In the genomic region with DNA sequence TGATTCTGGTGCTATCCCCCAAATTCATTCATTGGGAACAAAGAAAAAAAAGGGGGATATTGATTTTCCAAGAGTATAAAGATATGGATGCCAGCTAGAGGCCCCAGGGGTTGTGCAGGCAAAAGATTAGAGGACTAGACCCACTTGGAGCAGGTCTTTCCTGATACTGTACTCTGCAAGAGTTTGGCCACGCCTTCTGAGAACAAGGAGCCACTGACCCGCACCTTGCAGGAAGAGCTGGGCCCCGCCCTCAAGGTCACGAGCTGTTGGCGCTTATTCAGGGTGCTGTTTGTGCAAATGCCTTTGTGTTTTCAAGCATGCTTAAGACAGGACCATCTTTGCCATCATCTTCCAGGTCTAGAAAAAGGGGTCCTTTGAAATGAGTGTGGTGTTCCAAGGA, we compare ENCODE assay signal across 12 mouse cellular contexts. TPM values are rescaled to one million over a fixed set of nuclear protein-coding genes. Genes with fewer than 3 reads are reported as not detected.
DNase-seq lines count a peak whose midpoint lies in the region; ATAC-seq and TF ChIP-seq lines count a peak whose summit lies in the region.
"Had no signal": no experiment of that assay in that cellular context is flagged by ENCODE, and none has a peak within 500 bp of the region (broad histone marks: within the 10 kb centered on the region; RNA-seq: fewer than 3 reads in every experiment).

No protein-coding gene starts in this region.

- intact Hi-C loops in left cerebral cortex, postnatal 4 days (cut with DNase I): loop anchor here (5.0 kb wide), 1 partner anchor 122 kb away; no protein-coding TSS in a partner anchor
- intact Hi-C loops in left cerebral cortex, postnatal 14 days (cut with DNase I): loop anchor here (5.0 kb wide), 1 partner anchor 338 kb away; no protein-coding TSS in a partner anchor

- no peak overlapping the region for H3K4me3 ChIP-seq in forebrain, embryonic 13.5 days
- H3K4me3 ChIP-seq in liver, embryonic 13.5 days (replicated peaks): no peak overlapping the region
- H3K4me3 ChIP-seq in thymus, adult 2 months (ENCODE audit: control insufficient read depth, insufficient read depth, low read length): no peak overlapping the region
- H3K4me3 ChIP-seq: liver, embryonic 15.5 days had no signal

- H3K9ac ChIP-seq in forebrain, embryonic 13.5 days: no peak overlapping the region
- no peak overlapping the region for H3K9ac ChIP-seq in liver, embryonic 13.5 days
- H3K9ac ChIP-seq: liver, embryonic 15.5 days had no signal

- TF ChIP-seq POLR2A in thymus, adult 2 months (IDR thresholded peaks at IDR 0.05; ENCODE audit: control insufficient read depth, extremely low read depth, insufficient read depth, low read length, poor library complexity): no peak

- H3K27me3 ChIP-seq in forebrain, embryonic 13.5 days: no peaks in the 10 kb centered on the region
- H3K27me3 ChIP-seq in liver, embryonic 13.5 days: no peaks in the 10 kb centered on the region
- no peaks in the 10 kb centered on the region for H3K27me3 ChIP-seq in thymus, adult 2 months (ENCODE audit: control insufficient read depth, insufficient read depth, low read length)
- H3K27me3 ChIP-seq: CH12.LX had no signal

- no peaks in the 10 kb centered on the region for H3K36me3 ChIP-seq in forebrain, embryonic 13.5 days (ENCODE audit: poor library complexity, severe bottlenecking)
- H3K36me3 ChIP-seq in liver, embryonic 13.5 days: no peaks in the 10 kb centered on the region
- no peaks in the 10 kb centered on the region for H3K36me3 ChIP-seq in thymus, adult 2 months (ENCODE audit: control insufficient read depth, insufficient read depth, low read length)
- H3K36me3 ChIP-seq: liver, embryonic 15.5 days had no signal

- DNase-seq in left cerebral cortex, postnatal 4 days: peak; percentile 39
- DNase-seq in left cerebral cortex, postnatal 14 days (ENCODE audit: low spot score in 2 of 2): no peak
- peak; percentile 37 for DNase-seq in ES-CJ7 (ENCODE audit: low read depth, low spot score)
- DNase-seq in liver, embryonic 13.5 days: peak; percentile 11
- no peak for DNase-seq in spleen, adult 18-20 months
- DNase-seq in thymus, adult 2 months: no peak
- no peak for DNase-seq in lung, postnatal 25 days (ENCODE audit: low spot score)
- DNase-seq: adrenal gland, postnatal 25 days; kidney, postnatal 25 days had no signal

- TF ChIP-seq CTCF in thymus, adult 2 months (IDR thresholded peaks at IDR 0.05; ENCODE audit: borderline replicate concordance, control insufficient read depth, extremely low read depth, insufficient read depth, low read length, poor library complexity): no peak

- peak; percentile 42; the same call in 1 of the 2 replicates for ATAC-seq in forebrain, embryonic 13.5 days
- no peak for ATAC-seq in liver, embryonic 13.5 days (ENCODE audit: low read depth)

- no peak overlapping the region for H3K4me2 ChIP-seq in forebrain, embryonic 13.5 days
- no peak overlapping the region for H3K4me2 ChIP-seq in liver, embryonic 13.5 days
- H3K4me2 ChIP-seq: liver, embryonic 15.5 days had no signal

- peaks cover 16% of the 10 kb centered on the region for H3K4me1 ChIP-seq in forebrain, embryonic 13.5 days
- 0 out of 2 replicates have a peak, but pooled peaks cover 3% of the 10 kb centered on the region for H3K4me1 ChIP-seq in liver, embryonic 13.5 days (replicated peaks)
- no peaks in the 10 kb centered on the region for H3K4me1 ChIP-seq in thymus, adult 2 months (replicated peaks; ENCODE audit: control insufficient read depth, insufficient read depth, low read length)
- H3K4me1 ChIP-seq: liver, embryonic 15.5 days had no signal

- WGBS in forebrain, embryonic 13.5 days: 68% methylated on average over 5 of the region's 5 CpGs
- WGBS in liver, embryonic 13.5 days (ENCODE audit: insufficient replicate concordance): 55% methylated on average over 5 of the region's 5 CpGs
- 80% methylated on average over 5 of the region's 5 CpGs for WGBS in thymus, adult 2 months

- no peaks in the 10 kb centered on the region; the same call in 1 of the 2 replicates for H3K9me3 ChIP-seq in forebrain, embryonic 13.5 days (replicated peaks)
- no peaks in the 10 kb centered on the region for H3K9me3 ChIP-seq in liver, embryonic 13.5 days (replicated peaks)
- H3K9me3 ChIP-seq: liver, embryonic 15.5 days had no signal

- peak overlapping the region; percentile 44; the same call in 1 of the 2 replicates for H3K27ac ChIP-seq in forebrain, embryonic 13.5 days
- no peak overlapping the region for H3K27ac ChIP-seq in liver, embryonic 13.5 days
- H3K27ac ChIP-seq in thymus, adult 2 months (ENCODE audit: control insufficient read depth, insufficient read depth, low read length): no peak overlapping the region
- H3K27ac ChIP-seq: liver, embryonic 15.5 days had no signal

RNA-seq across cellular contexts. Expression of gene Slc7a1, which starts 54.5 kb away (rescaled TPM):
- total RNA-seq in left cerebral cortex, postnatal 4 days (2021): 10 to 100 TPM; 78.1 to 82.9 TPM
- total RNA-seq in left cerebral cortex, postnatal 14 days (2021): 10 to 100 TPM; 47.9 to 50.6 TPM
- 24.4 and 27.2 TPM in 2 replicates for polyA plus RNA-seq in forebrain, embryonic 13.5 days (2015; fragmentation: Nextera tagmentation; extraction: Ambion mirVana)
- polyA plus RNA-seq in liver, embryonic 13.5 days (2015; fragmentation: Nextera tagmentation; extraction: Ambion mirVana): 17.7 and 21.5 TPM in 2 replicates
- 12.8 and 17.2 TPM in 2 replicates for polyA plus RNA-seq in thymus, adult 2 months (2012; rRNA removed)

Comparison
In these comparisons a context has a peak if more than half of its experiments do, and no peak if none do; other contexts are left out.
1. DNase-seq: peak in left cerebral cortex, postnatal 4 days (single experiment), ES-CJ7 (single experiment) and liver, embryonic 13.5 days (single experiment); none in left cerebral cortex, postnatal 14 days (0 of 2), spleen, adult 18-20 months (0 of 2), thymus, adult 2 months (single experiment) and lung, postnatal 25 days (single experiment).